Mouse (Mus musculus) intestine, embryonic 16.5 days (tissue): Measurements from ENCODE around the gene Trub1. TPM values are rescaled to one million over a fixed set of nuclear protein-coding genes. Genes with fewer than 3 reads are reported as not detected.

ENCODE experiments used
- ATAC-seq: fragments of 200-750 bp; cut with Nextera tagmentation; 2 replicates; pipeline ENCODE4 v1.8.0; 2017; ENCODE audit warnings: moderate TSS enrichment, moderate library complexity
- H3K27ac ChIP-seq: fragments of 300-500 bp; sonication (generic); 2 replicates; pipeline ENCODE4 v1.5.1; 2014; ENCODE audit warnings: mild to moderate bottlenecking, low read length
- H3K27me3 ChIP-seq: fragments of 300-500 bp; sonication (generic); replicated peaks from 2 replicates; pipeline ENCODE4 v1.6.1; 2014; ENCODE audit warnings: low read length, control low read depth, mixed read lengths; ENCODE audit not compliant: control insufficient read depth, insufficient read depth
- H3K36me3 ChIP-seq: fragments of 300-500 bp; sonication (generic); 2 replicates; pipeline ENCODE4 v1.6.1; 2014; ENCODE audit warnings: low read length, control low read depth; ENCODE audit not compliant: control insufficient read depth, insufficient read depth
- H3K4me1 ChIP-seq: fragments of 300-500 bp; sonication (generic); 2 replicates; pipeline ENCODE4 v1.6.1; 2014; ENCODE audit warnings: low read length, control low read depth, mixed read lengths; ENCODE audit not compliant: control insufficient read depth, insufficient read depth
- H3K4me2 ChIP-seq: fragments of 300-500 bp; sonication (generic); 2 replicates; pipeline ENCODE4 v1.6.1; 2014; ENCODE audit warnings: low read depth, low read length, control low read depth
- H3K4me3 ChIP-seq: fragments of 300-500 bp; sonication (generic); 2 replicates; pipeline ENCODE4 v1.5.1; 2014; ENCODE audit warnings: mild to moderate bottlenecking, low read length
- H3K9ac ChIP-seq: fragments of 300-500 bp; sonication (generic); 2 replicates; pipeline ENCODE4 v1.6.1; 2014; ENCODE audit warnings: low read depth, low read length
- H3K9me3 ChIP-seq: fragments of 300-500 bp; sonication (generic); 2 replicates; pipeline ENCODE4 v1.6.1; 2016; ENCODE audit warnings: low read length, control low read depth; ENCODE audit not compliant: control insufficient read depth
- WGBS: fragments of 180-500 bp; shearing (Covaris S2); extraction: QIAGEN DNeasy Blood & Tissue Kit; methylation state at CpG from one replicate; pipeline ENCODE4 v1.1.7; 2014; 5-methylcytosine and 5-hydroxymethylcytosine counted together
- polyA plus RNA-seq: library from polyadenylated mRNA; unstranded; fragments of >200 nt; fragmentation: Nextera tagmentation; extraction: Ambion mirVana; gene quantifications from 2 replicates; pipeline ENCODE4 v1.2.1, GENCODE M21; 2015

The Trub1 gene
- polyA plus RNA-seq, 1 experiment from 2014 or later: 19.8 TPM

DNA sequence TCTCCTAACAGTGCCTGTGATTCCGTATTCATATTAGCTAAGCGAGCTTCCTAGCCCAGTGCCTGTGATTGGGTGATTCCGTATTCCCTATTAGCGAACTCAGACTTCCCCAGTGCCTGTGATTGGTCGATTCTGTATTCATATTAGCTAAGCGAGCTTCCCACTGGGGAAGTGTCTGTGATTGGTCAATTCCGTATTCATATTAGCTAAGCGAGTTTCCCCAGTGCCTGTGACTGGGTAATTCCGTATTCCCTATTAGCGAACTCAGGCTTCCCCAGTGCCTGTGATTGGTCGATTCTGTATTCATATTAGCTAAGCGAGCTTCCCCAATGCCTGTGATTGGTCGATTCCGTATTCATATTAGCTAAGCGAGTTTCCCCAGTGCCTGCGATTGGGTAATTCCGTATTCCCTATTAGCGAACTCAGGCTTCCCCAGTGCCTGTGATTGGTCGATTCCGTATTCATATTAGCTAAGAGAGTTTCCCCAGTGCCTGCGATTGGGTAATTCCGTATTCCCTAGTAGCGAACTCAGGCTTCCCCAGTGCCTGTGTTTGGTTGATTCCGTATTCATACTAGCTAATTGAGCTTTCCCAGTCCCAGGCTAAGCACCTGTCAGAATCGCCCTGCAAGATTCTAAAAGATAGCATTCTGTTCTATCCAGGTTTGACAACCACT, 2.7 kb downstream of the Trub1 start:
- H3K9me3 ChIP-seq: no peaks in the 10 kb centered on the region
- 95% methylated on average over 25 of the region's 25 CpGs for WGBS
- no peak overlapping the region for H3K4me2 ChIP-seq
- H3K27ac ChIP-seq: no peak overlapping the region
- H3K9ac ChIP-seq: no peak overlapping the region
- H3K36me3 ChIP-seq: no peaks in the 10 kb centered on the region
- no peaks in the 10 kb centered on the region for H3K27me3 ChIP-seq
- H3K4me3 ChIP-seq: no peak overlapping the region
- 0 out of 2 replicates have a peak, but pooled peaks cover 3% of the 10 kb centered on the region for H3K4me1 ChIP-seq
- no peak for ATAC-seq

DNA sequence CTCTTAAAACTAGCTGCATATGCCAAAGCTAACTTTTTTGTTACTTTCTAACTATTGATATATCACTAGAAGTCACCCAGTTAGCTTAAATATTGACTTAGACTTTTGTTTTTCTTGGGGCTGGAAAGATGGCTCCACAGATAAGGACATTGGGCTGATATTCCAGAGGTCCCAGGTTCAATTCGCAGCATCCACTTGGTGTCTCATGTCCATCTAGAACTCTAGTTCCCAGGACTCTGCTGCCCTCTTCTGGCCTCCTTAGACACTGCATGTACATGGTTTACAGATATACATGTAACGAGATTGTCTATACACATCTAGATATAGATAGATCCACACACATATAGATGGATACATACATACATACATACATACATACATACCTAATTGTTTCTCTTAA, 4.4 kb downstream of the Trub1 start:
- no peak for ATAC-seq
- Histone ChIP-seq H3K27me3 (no peaks in the 10 kb centered on the region), H3K4me1 (0 out of 2 replicates have a peak, but pooled peaks cover 3% of the 10 kb centered on the region), H3K9ac (no peak overlapping the region), H3K4me2 (no peak overlapping the region), H3K36me3 (no peaks in the 10 kb centered on the region; the same call in none of the 2 replicates), H3K27ac (no peak overlapping the region), H3K9me3 (no peaks in the 10 kb centered on the region), H3K4me3 (no peak overlapping the region)
- 78% methylated on average over 2 of the region's 2 CpGs for WGBS

DNA sequence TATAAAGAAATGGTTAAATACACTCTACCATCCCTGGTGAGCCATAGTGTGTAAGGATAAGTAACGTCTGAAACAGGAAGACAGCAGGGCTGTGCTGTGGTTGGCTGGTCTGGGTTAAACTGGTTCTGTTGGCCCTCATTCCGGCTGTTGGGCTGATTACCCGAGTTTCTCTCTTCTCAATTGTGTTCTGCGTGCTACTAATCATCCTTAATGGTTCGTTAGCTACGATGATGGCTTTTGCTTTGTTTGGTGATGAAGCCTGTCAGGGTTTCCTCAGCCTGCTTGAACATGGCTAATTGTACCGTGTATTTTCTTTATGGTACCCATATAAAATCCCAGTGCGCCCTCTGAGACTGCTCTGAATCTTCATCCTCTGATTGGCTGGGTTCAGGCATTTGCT, 11.0 kb downstream of the Trub1 start:
- WGBS: 84% methylated on average over 8 of the region's 8 CpGs
- Histone ChIP-seq H3K9me3 (no peaks in the 10 kb centered on the region), H3K4me3 (no peak overlapping the region), H3K9ac (no peak overlapping the region), H3K4me1 (no peaks in the 10 kb centered on the region), H3K27me3 (no peaks in the 10 kb centered on the region), H3K27ac (no peak overlapping the region), H3K36me3 (no peaks in the 10 kb centered on the region; the same call in none of the 2 replicates), H3K4me2 (no peak overlapping the region)
- ATAC-seq: no peak

DNA sequence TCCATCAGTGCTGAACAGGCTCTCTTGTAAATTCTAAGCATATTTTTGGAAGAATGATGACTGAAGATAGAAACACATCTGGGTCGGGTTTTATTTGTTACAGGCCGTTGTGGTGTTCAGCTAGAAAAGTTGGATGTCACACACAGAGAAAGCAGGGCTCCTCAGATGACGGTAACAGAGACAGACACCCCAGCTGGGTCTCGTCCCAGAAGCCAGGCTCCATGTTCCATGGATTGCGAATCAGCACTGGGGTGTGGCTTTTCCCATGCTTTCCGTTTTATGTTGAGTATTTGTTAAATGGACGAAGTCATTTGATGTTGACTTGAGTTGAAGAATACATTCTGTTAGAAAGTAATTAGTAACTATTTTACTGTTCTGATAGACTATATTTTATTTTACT, 13.0 kb downstream of the Trub1 start:
- Histone ChIP-seq H3K27me3 (no peaks in the 10 kb centered on the region), H3K36me3 (peaks cover 7% of the 10 kb centered on the region), H3K9ac (no peak overlapping the region), H3K27ac (no peak overlapping the region), H3K4me3 (no peak overlapping the region), H3K4me2 (no peak overlapping the region), H3K9me3 (no peaks in the 10 kb centered on the region), H3K4me1 (no peaks in the 10 kb centered on the region)
- 64% methylated on average over 7 of the region's 7 CpGs for WGBS
- ATAC-seq: no peak

DNA sequence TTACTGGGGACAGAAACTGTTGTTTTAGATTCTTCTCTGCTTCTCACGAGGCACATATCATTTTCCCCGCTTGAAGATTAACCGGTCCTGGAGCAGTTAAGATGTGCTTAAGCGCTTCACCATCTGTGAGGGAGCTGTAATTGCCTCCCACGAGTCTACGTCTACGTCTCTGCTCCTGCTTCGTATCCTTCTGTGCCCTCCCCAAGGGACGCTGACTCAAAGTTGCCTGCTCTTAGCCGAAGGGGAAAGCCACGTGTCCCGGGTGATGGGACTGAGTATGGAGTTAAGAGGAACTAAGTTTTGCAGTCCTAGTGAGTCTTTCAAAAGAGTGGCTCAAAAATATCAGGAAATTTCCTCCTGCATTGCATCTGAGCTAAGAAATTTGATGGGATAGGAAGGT, 18.3 kb downstream of the Trub1 start:
- no peaks in the 10 kb centered on the region for H3K4me1 ChIP-seq

DNA sequence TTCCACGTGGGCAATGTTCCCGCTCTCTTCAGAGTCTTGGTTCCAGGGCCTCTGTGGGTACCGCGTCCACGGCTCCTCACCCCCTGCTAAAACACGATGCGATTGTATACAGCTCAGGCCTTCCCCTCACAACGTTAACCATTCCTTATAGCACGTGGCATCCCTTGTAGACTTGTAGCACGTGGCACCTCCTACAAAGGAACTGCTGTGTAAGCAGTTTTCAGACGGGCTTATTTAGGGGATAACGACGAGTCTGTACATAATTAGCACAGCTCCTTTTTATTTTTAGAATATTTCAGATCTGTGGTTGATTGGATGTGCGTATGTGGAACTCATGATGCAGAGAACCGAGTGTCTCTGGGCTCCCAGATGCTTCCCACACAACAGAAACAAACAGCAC, 19.5 kb downstream of the Trub1 start:
- Histone ChIP-seq H3K4me1 (no peaks in the 10 kb centered on the region), H3K9me3 (no peaks in the 10 kb centered on the region), H3K4me2 (no peak overlapping the region), H3K9ac (no peak overlapping the region), H3K27ac (no peak overlapping the region), H3K4me3 (no peak overlapping the region), H3K27me3 (no peaks in the 10 kb centered on the region), H3K36me3 (peaks cover 9% of the 10 kb centered on the region)
- ATAC-seq: no peak
- WGBS: 87% methylated on average over 15 of the region's 15 CpGs

More for the DNA sequence above, 18.3 kb downstream of the Trub1 start:
- H3K9ac ChIP-seq: no peak overlapping the region
- H3K4me2 ChIP-seq: no peak overlapping the region
- no peak overlapping the region for H3K27ac ChIP-seq
- no peak for ATAC-seq
- 82% methylated on average over 12 of the region's 12 CpGs for WGBS
- H3K9me3 ChIP-seq: no peaks in the 10 kb centered on the region
- H3K4me3 ChIP-seq: no peak overlapping the region
- peaks cover 7% of the 10 kb centered on the region for H3K36me3 ChIP-seq
- H3K27me3 ChIP-seq: no peaks in the 10 kb centered on the region

DNA sequence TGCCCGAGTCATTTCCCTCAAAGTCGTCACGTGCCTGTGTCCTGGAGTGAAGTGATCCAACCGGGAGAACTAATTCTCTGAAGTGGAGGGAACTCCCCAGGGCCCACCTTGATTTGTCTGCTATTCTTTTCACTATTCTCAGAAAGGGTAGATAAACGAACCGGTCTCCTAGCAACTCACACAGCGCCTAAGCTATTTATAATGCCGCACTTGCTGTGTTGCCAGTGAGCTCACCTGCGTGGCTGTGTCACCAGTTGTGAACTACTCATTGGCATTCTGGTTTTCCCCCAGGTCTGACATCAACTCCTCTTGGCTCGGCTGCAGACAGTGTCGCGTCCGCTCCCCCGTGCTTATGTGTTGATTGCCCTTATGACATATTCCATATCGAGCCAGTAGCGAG, 20.6 kb downstream of the Trub1 start:
- H3K9me3 ChIP-seq: no peaks in the 10 kb centered on the region
- ATAC-seq: no peak
- no peak overlapping the region for H3K4me2 ChIP-seq
- peaks cover 9% of the 10 kb centered on the region for H3K36me3 ChIP-seq
- H3K4me3 ChIP-seq: no peak overlapping the region
- H3K27ac ChIP-seq: no peak overlapping the region
- 57% methylated on average over 16 of the region's 16 CpGs for WGBS
- H3K27me3 ChIP-seq: no peaks in the 10 kb centered on the region
- H3K9ac ChIP-seq: no peak overlapping the region
- H3K4me1 ChIP-seq: no peaks in the 10 kb centered on the region

DNA sequence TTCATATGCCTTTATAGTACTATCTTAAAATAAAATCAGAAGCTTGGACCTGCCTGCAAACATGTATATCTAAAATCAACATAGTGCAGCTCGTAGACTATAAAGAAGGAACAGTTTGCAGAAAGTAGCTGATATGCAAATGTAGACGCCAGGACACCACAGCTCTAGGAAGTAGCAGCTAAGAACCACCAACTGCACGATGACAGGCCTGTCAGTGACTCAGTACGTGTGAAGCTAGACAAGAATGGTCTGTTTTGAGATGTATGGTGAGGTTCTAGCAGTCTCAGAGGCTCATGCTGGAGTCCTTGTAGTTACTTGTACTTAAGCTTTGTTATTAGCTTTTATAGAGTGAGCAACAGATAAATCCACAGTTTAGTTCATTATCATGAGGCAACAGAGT, 22.6 kb downstream of the Trub1 start:
- ATAC-seq: no peak
- Histone ChIP-seq H3K9me3 (no peaks in the 10 kb centered on the region), H3K4me2 (no peak overlapping the region), H3K4me1 (no peaks in the 10 kb centered on the region), H3K9ac (no peak overlapping the region), H3K27me3 (no peaks in the 10 kb centered on the region), H3K36me3 (0 out of 2 replicates have a peak, but pooled peaks cover 2% of the 10 kb centered on the region), H3K4me3 (no peak overlapping the region), H3K27ac (no peak overlapping the region)
- WGBS: 66% methylated on average over 4 of the region's 4 CpGs

DNA sequence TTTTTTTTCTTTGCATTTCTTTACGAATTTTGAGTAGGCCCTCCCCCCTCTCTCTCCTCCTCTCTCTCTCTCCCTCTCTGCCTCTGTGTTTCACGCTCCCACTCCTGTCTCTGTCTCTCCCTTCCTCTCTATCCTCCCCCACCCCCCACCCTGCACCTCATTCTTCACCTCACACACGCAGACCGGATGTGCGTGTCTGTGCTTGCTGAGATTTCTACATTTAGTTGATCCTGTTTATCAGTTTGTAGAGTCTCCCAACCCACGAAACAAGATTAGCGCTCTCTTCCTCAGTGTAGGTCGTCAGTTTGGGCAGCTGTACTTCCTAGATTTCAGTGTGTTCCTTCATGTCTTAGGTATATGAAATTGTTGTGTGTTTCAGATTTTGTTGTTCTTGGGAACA, 24.6 kb downstream of the Trub1 start:
- Histone ChIP-seq H3K4me2 (no peak overlapping the region), H3K27ac (no peak overlapping the region), H3K9ac (no peak overlapping the region), H3K27me3 (no peaks in the 10 kb centered on the region), H3K4me1 (no peaks in the 10 kb centered on the region), H3K9me3 (no peaks in the 10 kb centered on the region), H3K4me3 (no peak overlapping the region), H3K36me3 (0 out of 2 replicates have a peak, but pooled peaks cover 2% of the 10 kb centered on the region)
- WGBS: 53% methylated on average over 8 of the region's 8 CpGs
- no peak for ATAC-seq

DNA sequence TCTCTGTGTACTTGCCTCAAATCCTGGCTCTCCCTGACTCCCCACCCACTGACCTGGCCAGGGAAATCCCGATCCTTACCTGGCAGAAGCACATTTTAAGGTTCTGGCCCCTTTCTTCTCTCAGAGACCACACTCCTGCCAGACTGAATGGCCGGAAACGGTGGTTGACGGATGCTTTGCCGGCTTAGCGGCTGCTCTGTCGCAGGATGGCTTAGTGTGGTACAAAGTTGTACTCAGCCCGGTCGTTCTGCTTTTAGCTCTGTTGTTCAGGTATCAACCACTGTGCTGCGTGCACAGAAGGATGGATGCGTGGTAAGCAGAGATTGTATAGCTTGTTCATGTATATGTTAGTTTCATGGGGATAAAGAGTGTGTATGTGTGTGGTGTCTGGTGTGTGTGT, 25.3 kb downstream of the Trub1 start:
- ATAC-seq: no peak
- no peaks in the 10 kb centered on the region for H3K9me3 ChIP-seq
- H3K36me3 ChIP-seq: 0 out of 2 replicates have a peak, but pooled peaks cover 2% of the 10 kb centered on the region
- no peak overlapping the region; the same call in 1 of the 2 replicates for H3K9ac ChIP-seq
- WGBS: 57% methylated on average over 11 of the region's 11 CpGs
- no peak overlapping the region for H3K4me2 ChIP-seq
- no peaks in the 10 kb centered on the region for H3K4me1 ChIP-seq
- no peak overlapping the region for H3K4me3 ChIP-seq
- H3K27ac ChIP-seq: no peak overlapping the region
- H3K27me3 ChIP-seq: no peaks in the 10 kb centered on the region
